Mouse (Mus musculus) neural tube, embryonic 13.5 days (tissue): ENCODE results near the gene Camk2d. TPM values are rescaled to one million over a fixed set of nuclear protein-coding genes. Genes with fewer than 3 reads are reported as not detected.

Experiments
- ATAC-seq: fragments of 200-750 bp; cut with Nextera tagmentation; 2 replicates; pipeline ENCODE4 v1.8.0; 2017; ENCODE audit warnings: low read depth, mild to moderate bottlenecking, moderate TSS enrichment, moderate library complexity
- H3K27ac ChIP-seq: fragments of 300-500 bp; sonication (generic); replicated peaks from 2 replicates; pipeline ENCODE4 v1.5.1; 2015; ENCODE audit warnings: moderate library complexity, mild to moderate bottlenecking, inconsistent platforms
- H3K27me3 ChIP-seq: fragments of 300-500 bp; sonication (generic); 2 replicates; pipeline ENCODE4 v1.6.1; 2015; ENCODE audit warnings: mild to moderate bottlenecking, inconsistent platforms
- H3K36me3 ChIP-seq: fragments of 300-500 bp; sonication (generic); 2 replicates; pipeline ENCODE4 v1.6.1; 2015; ENCODE audit warnings: mild to moderate bottlenecking, inconsistent platforms
- H3K4me1 ChIP-seq: fragments of 300-500 bp; sonication (generic); replicated peaks from 2 replicates; pipeline ENCODE4 v1.6.1; 2015; ENCODE audit warnings: inconsistent platforms
- H3K4me2 ChIP-seq: fragments of 300-500 bp; sonication (generic); 2 replicates; pipeline ENCODE4 v1.6.1; 2015; ENCODE audit warnings: inconsistent platforms, mild to moderate bottlenecking, moderate library complexity
- H3K4me3 ChIP-seq: fragments of 300-500 bp; sonication (generic); 2 replicates; pipeline ENCODE4 v1.5.1; 2015; ENCODE audit warnings: mild to moderate bottlenecking, inconsistent platforms
- H3K9ac ChIP-seq: fragments of 300-500 bp; sonication (generic); 2 replicates; pipeline ENCODE4 v1.6.1; 2015; ENCODE audit warnings: moderate library complexity, mild to moderate bottlenecking, inconsistent platforms
- H3K9me3 ChIP-seq: fragments of 300-500 bp; sonication (generic); 2 replicates; pipeline ENCODE4 v1.6.1; 2016; ENCODE audit warnings: inconsistent platforms
- WGBS: fragments of 180-500 bp; shearing (Covaris S2); methylation state at CpG from one replicate; pipeline ENCODE4 v1.1.7; 2015; 5-methylcytosine and 5-hydroxymethylcytosine counted together
- polyA plus RNA-seq: library from polyadenylated mRNA; unstranded; fragments of >200 nt; fragmentation: Nextera tagmentation; extraction: Ambion mirVana; gene quantifications from 2 replicates; pipeline ENCODE4 v1.2.1, GENCODE M21; 2015

The Camk2d gene
- polyA plus RNA-seq, 1 experiment from 2014 or later, result 60.4 TPM

DNA sequence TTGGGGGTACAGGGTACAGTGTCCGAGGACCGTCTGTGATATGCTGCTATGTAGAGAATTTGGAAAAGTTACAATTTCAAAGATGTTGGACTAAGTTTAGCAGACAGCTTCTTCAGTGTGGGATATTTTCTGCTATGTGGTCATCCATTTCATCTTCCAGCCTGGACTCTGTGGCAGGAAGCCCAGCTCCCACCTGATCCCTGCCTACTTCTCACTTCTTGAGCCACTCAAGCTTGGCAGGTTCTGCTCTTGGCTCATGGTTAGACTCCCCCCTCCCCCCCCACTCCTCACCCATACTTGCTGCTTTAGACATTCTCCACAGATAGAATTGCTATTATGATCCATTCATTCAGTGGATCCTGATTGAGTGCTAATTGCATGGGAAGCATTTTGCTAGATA, 141.0 kb downstream of the Camk2d start:
- ATAC-seq, result no peak
- H3K4me1 ChIP-seq, result no peaks in the 10 kb centered on the region
- no peaks in the 10 kb centered on the region for H3K36me3 ChIP-seq
- H3K9ac ChIP-seq, result no peak overlapping the region
- H3K4me3 ChIP-seq, result no peak overlapping the region
- WGBS, result 94% methylated on average over 2 of the region's 2 CpGs
- H3K27ac ChIP-seq, result no peak overlapping the region
- H3K27me3 ChIP-seq, result no peaks in the 10 kb centered on the region
- H3K9me3 ChIP-seq, result no peaks in the 10 kb centered on the region
- no peak overlapping the region for H3K4me2 ChIP-seq

DNA sequence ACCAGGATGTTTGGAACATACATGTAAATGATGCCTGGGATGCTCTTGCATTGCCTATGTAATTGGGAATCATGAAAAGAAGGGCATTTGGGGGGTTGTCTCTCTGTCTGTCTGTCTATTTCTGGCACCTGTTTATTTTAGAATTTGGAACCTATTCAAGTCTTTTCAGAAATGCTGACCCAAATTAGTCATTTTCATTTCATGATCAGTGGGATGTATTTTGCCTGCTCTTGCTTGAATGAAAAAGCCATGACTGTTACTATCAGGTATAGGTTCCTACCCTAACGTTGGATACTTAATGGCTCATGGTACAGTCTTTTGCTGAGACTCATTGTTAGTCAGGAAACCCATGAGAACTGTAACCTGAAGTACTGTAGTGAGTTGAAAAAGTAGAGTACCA, 144.0 kb downstream of the Camk2d start:
- no peaks in the 10 kb centered on the region for H3K36me3 ChIP-seq
- no peak overlapping the region for H3K9ac ChIP-seq
- H3K4me1 ChIP-seq, result peaks cover 7% of the 10 kb centered on the region
- no peak overlapping the region for H3K4me2 ChIP-seq
- H3K27me3 ChIP-seq, result no peaks in the 10 kb centered on the region
- WGBS, result 94% methylated on average over 1 of the region's 1 CpGs
- no peaks in the 10 kb centered on the region for H3K9me3 ChIP-seq
- H3K27ac ChIP-seq, result no peak overlapping the region
- ATAC-seq, result no peak
- no peak overlapping the region for H3K4me3 ChIP-seq

DNA sequence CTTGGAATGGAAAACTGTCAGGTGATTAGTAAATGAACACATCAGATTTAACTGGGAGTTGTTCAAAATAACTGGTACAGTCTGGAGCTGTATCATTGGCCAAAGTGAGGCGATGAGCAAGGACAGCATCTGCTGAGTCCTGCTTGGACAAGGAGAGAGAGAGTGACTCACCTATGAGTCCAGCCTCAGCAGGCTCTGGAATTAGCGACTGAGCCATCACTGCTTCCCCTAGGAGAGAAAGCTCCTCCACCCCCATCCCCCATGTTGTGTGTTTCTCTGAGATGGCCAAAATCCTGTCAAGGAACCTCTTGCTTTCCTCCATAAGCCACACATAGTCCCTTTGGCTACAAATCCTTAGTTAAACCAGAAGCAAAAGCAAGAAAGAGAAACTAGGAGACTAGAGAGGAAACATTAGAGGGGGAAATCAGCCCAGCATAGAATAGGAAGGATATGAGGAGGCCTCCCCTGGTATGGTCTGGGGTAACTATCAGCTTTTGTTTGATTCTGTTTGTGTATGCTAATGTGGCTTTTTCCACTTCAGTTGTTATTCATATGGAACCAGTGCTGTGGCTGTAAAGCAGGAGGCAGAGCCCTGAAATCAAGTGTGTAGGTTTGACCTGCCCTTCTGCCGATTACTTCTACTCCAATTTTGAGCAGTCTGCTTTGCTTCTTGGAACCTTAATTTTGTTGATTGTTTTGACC, 148.5 kb downstream of the Camk2d start:
- H3K4me3 ChIP-seq, result no peak overlapping the region

DNA sequence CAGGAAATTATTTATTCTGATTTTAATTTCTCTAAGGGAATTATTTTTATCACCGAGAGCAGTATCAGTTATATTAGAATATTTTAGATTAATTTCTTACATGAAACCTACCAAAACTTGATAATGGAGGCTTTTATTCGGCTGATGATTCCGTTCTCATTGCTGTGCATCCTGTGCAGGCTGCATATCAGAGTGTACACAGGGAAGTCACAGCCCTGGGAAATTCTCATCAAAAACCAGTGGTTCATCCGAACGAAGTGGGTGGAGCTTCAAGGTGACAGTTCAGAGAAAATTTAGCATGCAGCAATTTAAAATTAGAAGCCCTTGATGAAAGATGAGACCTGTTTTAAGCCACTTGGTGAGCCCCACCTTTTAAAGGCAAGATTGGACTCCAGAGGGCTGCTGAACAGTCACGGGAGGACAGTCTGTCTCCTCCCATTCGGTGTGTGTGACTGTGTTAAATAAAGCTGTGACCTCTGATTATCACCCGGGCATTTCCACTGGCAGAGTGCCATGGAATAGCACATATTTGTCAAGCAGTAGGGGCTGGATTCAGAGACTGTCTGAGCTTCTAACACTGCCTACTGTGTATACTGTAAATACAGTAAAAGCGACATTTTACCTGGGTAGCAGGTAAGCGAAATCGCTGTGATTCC, 150.2 kb downstream of the Camk2d start:
- H3K27ac ChIP-seq, result peak overlapping the region; percentile 49
- H3K4me3 ChIP-seq, result no peak overlapping the region
- no peaks in the 10 kb centered on the region for H3K27me3 ChIP-seq
- H3K4me2 ChIP-seq, result no peak overlapping the region
- peaks cover 21% of the 10 kb centered on the region for H3K4me1 ChIP-seq
- H3K36me3 ChIP-seq, result no peaks in the 10 kb centered on the region
- H3K9ac ChIP-seq, result no peak overlapping the region
- H3K9me3 ChIP-seq, result no peaks in the 10 kb centered on the region
- ATAC-seq, result 0 out of 2 replicates have a peak, but pooled peaks have one; percentile 50
- 59% methylated on average over 11 of the region's 11 CpGs for WGBS

More for the DNA sequence above, 148.5 kb downstream of the Camk2d start:
- Histone ChIP-seq H3K27ac (no peak overlapping the region), H3K4me1 (peaks cover 21% of the 10 kb centered on the region), H3K27me3 (no peaks in the 10 kb centered on the region), H3K9ac (no peak overlapping the region), H3K4me2 (no peak overlapping the region), H3K9me3 (no peaks in the 10 kb centered on the region), H3K36me3 (no peaks in the 10 kb centered on the region)
- WGBS, result 45% methylated on average over 3 of the region's 3 CpGs
- ATAC-seq, result no peak

DNA sequence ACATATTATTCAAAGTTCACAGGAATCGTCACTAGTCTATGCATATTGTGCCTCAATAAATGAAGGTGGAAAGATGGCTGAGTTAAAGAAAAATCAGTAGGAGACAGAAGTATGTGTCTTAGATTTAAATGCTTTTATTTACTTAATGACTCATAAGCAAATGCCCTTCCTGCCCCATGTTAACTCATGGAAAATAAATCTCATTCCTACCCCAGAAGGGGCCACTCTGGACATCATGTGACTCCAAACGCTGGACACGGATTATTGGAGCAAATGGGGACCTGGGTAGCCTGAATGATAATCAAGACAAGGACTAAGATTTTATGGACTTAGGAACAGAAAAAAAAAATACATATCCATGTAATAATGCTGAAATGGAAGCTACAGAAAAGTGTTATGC, 151.5 kb downstream of the Camk2d start:
- 85% methylated on average over 3 of the region's 3 CpGs for WGBS

DNA sequence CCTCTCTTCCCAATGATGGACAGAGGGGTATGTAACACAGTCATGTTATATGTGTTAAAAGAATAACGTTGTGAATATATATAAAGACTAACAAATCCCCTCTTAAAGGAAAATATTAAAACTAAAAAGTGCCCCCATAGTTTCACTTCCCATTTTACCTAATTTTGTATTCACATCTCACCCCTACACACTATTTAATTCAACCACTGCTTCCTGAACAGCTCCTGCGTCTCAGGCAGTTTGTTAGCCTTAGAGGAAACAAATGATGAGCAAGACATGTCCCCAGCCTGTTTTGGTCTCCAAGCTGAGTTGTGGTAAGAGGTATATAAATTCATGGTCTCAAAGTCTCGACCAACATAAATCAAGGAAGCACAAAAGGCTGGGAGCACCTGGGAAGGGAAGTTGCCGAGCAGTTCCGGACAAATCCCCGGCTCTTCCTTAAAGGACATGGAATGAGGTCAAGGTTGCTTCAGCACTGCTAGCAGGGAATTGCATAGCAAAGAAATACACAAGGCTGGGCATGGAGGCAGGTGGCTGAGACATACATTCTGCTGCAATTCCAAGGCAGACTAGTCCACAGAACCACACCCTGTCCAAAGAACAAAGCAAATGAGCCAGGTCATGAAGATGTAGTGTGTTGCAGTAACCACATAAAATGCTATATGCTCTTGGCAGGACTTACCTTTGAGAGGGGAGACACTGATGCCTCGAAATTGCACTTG, 155.4 kb downstream of the Camk2d start:
- no peak overlapping the region for H3K9ac ChIP-seq
- peaks cover 2% of the 10 kb centered on the region for H3K4me1 ChIP-seq
- no peaks in the 10 kb centered on the region for H3K27me3 ChIP-seq
- H3K36me3 ChIP-seq, result no peaks in the 10 kb centered on the region
- H3K27ac ChIP-seq, result no peak overlapping the region
- H3K4me3 ChIP-seq, result no peak overlapping the region
- WGBS, result 71% methylated on average over 7 of the region's 7 CpGs
- H3K9me3 ChIP-seq, result no peaks in the 10 kb centered on the region
- no peak for ATAC-seq
- no peak overlapping the region for H3K4me2 ChIP-seq

More for the DNA sequence above, 151.5 kb downstream of the Camk2d start:
- Histone ChIP-seq H3K27ac (no peak overlapping the region), H3K9ac (no peak overlapping the region), H3K4me2 (no peak overlapping the region), H3K36me3 (no peaks in the 10 kb centered on the region), H3K4me3 (no peak overlapping the region), H3K4me1 (peaks cover 21% of the 10 kb centered on the region), H3K9me3 (no peaks in the 10 kb centered on the region), H3K27me3 (no peaks in the 10 kb centered on the region)
- ATAC-seq, result no peak

DNA sequence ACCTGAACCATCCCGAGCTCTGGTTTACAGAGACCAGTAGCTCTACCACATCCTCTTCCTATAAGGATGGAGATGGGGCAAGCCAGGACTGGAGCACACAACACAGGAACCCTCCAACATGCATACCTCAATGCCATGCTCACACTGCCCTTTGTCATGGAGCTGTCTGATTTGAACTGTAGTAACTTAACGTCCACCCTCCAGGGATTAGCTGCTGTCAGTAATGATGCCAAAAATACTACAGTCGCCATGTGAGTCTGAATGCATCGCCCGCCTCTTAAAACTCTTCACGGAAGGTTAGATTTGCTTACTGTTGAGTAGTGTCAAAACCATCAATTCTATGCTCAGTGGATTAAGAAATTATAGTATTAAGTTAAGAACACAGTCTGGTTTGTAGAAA, 156.9 kb downstream of the Camk2d start:
- no peak overlapping the region for H3K4me2 ChIP-seq
- no peak for ATAC-seq
- no peak overlapping the region for H3K4me3 ChIP-seq
- no peaks in the 10 kb centered on the region for H3K36me3 ChIP-seq
- no peak overlapping the region for H3K27ac ChIP-seq
- H3K9me3 ChIP-seq, result no peaks in the 10 kb centered on the region
- no peaks in the 10 kb centered on the region for H3K27me3 ChIP-seq
- no peak overlapping the region for H3K9ac ChIP-seq
- no peaks in the 10 kb centered on the region for H3K4me1 ChIP-seq
- 87% methylated on average over 6 of the region's 6 CpGs for WGBS

DNA sequence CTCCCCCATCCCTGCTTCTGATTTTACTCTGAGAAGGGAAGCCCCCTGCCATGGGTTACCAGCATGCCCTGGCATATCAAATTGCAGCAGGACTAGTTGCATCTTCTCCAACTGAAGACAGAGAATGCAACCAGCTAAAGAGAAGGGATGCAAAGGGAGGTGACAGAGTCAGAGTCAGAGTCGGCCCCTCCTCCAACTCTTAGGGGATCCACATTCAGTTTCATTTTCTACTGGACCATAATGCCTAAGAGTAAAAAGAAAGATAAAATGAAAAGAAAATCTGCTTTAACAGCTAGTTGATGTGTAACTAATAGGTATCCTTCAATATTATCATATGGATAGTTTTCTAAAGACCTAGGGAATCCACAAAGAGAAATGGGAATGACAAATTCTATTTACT, 162.3 kb downstream of the Camk2d start:
- Histone ChIP-seq H3K4me2 (no peak overlapping the region), H3K9ac (no peak overlapping the region), H3K27ac (no peak overlapping the region), H3K27me3 (no peaks in the 10 kb centered on the region), H3K36me3 (no peaks in the 10 kb centered on the region), H3K4me3 (no peak overlapping the region), H3K9me3 (no peaks in the 10 kb centered on the region), H3K4me1 (0 out of 2 replicates have a peak, but pooled peaks cover 7% of the 10 kb centered on the region)
- ATAC-seq, result no peak
- 96% methylated on average over 1 of the region's 1 CpGs for WGBS

- Histone ChIP-seq H3K9me3 (no peaks in the 10 kb centered on the region), H3K4me1 (0 out of 2 replicates have a peak, but pooled peaks cover 7% of the 10 kb centered on the region), H3K36me3 (no peaks in the 10 kb centered on the region), H3K4me3 (no peak overlapping the region), H3K4me2 (no peak overlapping the region), H3K27ac (no peak overlapping the region), H3K27me3 (no peaks in the 10 kb centered on the region), H3K9ac (no peak overlapping the region)
- WGBS, result 91% methylated on average over 3 of the region's 3 CpGs
- ATAC-seq, result no peak
These were observed 164.5 kb downstream of the Camk2d start for GRCm38 (mm10) chr3:126760608-126761007.

GRCm38 (mm10) chr3:126764745-126765144, 168.6 kb downstream of the Camk2d start:
- H3K4me3 ChIP-seq, result no peak overlapping the region
- no peak for ATAC-seq
- WGBS, result 93% methylated on average over 4 of the region's 4 CpGs
- no peaks in the 10 kb centered on the region for H3K9me3 ChIP-seq
- no peak overlapping the region for H3K4me2 ChIP-seq
- H3K36me3 ChIP-seq, result no peaks in the 10 kb centered on the region
- 0 out of 2 replicates have a peak, but pooled peaks cover 7% of the 10 kb centered on the region for H3K4me1 ChIP-seq
- H3K27me3 ChIP-seq, result no peaks in the 10 kb centered on the region
- no peak overlapping the region for H3K27ac ChIP-seq
- no peak overlapping the region for H3K9ac ChIP-seq

- no peak for ATAC-seq
These were observed 174.0 kb downstream of the Camk2d start for GRCm38 (mm10) chr3:126770056-126770455.

DNA sequence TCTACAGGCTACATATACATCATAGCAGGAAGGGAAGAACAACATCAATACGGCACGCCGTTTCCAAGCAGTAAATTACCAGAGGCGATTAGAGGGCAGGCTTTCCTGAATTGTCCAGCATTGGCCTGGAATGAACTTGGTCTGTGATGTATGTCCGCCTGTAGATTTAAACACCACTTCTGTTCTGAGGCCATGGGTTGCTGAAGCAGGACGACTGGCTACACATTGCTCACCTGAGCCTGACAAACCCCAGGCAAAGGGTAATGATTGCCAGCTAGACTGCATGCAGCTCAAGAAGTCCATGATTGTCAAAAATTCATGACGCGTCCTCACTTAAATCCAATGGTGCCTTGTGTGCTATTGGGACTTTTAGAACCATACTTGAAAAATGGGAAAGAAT, 174.9 kb downstream of the Camk2d start:
- Histone ChIP-seq H3K9me3 (no peaks in the 10 kb centered on the region), H3K27ac (no peak overlapping the region), H3K4me3 (no peak overlapping the region), H3K4me1 (0 out of 2 replicates have a peak, but pooled peaks cover 8% of the 10 kb centered on the region), H3K4me2 (no peak overlapping the region), H3K27me3 (no peaks in the 10 kb centered on the region), H3K36me3 (no peaks in the 10 kb centered on the region), H3K9ac (no peak overlapping the region)
- 31% methylated on average over 8 of the region's 8 CpGs for WGBS
- ATAC-seq, result no peak

More at GRCm38 (mm10) chr3:126770056-126770455, 174.0 kb downstream of the Camk2d start:
- H3K27me3 ChIP-seq, result no peaks in the 10 kb centered on the region
- no peaks in the 10 kb centered on the region for H3K9me3 ChIP-seq
- H3K27ac ChIP-seq, result no peak overlapping the region
- no peak overlapping the region for H3K4me2 ChIP-seq
- 28% methylated on average over 6 of the region's 6 CpGs for WGBS
- no peaks in the 10 kb centered on the region for H3K36me3 ChIP-seq
- H3K4me3 ChIP-seq, result no peak overlapping the region
- H3K4me1 ChIP-seq, result 0 out of 2 replicates have a peak, but pooled peaks cover 8% of the 10 kb centered on the region
- no peak overlapping the region for H3K9ac ChIP-seq
